In the genomic region with DNA sequence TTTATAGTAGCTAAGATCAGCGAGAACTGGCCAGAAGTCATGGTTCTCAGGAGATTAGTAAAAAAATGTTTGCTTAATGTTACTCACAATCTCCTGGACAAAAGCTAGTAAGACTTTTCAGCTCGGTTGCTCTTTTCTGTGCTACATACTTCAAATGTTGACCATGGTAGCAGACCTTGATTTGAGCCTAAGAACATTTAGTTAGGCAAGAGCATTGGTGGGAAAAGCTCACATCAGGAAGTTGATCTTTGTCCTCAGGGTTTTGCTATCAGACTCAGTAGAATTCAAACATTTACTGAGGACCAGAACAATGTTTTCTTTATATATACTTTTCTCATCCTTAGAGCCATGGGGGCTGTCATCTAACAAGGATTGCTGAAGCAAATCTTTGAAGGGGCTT, we compare ENCODE assay signal across 18 mouse cellular contexts.
"Had no signal": no experiment of that assay in that cellular context is flagged by ENCODE, and none has a peak within 500 bp of the region (broad histone marks: within the 10 kb centered on the region; RNA-seq: fewer than 3 reads in every experiment).

No protein-coding gene starts in this region.

- H3K27ac ChIP-seq: liver, embryonic 13.5 days; liver, embryonic 15.5 days; lung, embryonic 15.5 days; macrophage; midbrain, embryonic 13.5 days; midbrain, embryonic 15.5 days; neural tube, embryonic 12.5 days had no signal

- ATAC-seq: liver, postnatal 0 days; midbrain, embryonic 13.5 days; midbrain, embryonic 15.5 days had no signal

- H3K4me2 ChIP-seq: liver, embryonic 13.5 days; liver, embryonic 15.5 days; lung, embryonic 15.5 days; midbrain, embryonic 11.5 days; midbrain, embryonic 13.5 days; midbrain, embryonic 15.5 days; neural tube, embryonic 12.5 days had no signal

- H3K36me3 ChIP-seq: liver, embryonic 13.5 days; liver, embryonic 15.5 days; lung, embryonic 15.5 days; midbrain, embryonic 13.5 days; midbrain, embryonic 15.5 days; neural tube, embryonic 12.5 days had no signal

- H3K27me3 ChIP-seq: liver, embryonic 13.5 days; liver, embryonic 15.5 days; lung, embryonic 15.5 days; megakaryocyte, embryonic 14.5 days; midbrain, embryonic 13.5 days; midbrain, embryonic 15.5 days; neural tube, embryonic 12.5 days had no signal

- H3K4me3 ChIP-seq: liver, embryonic 13.5 days; liver, embryonic 15.5 days; lung, embryonic 15.5 days; megakaryocyte, embryonic 14.5 days; midbrain, embryonic 13.5 days; midbrain, embryonic 15.5 days; neural tube, embryonic 12.5 days had no signal

- H3K4me1 ChIP-seq: liver, embryonic 13.5 days; liver, embryonic 15.5 days; lung, embryonic 15.5 days; megakaryocyte, embryonic 14.5 days; midbrain, embryonic 13.5 days; midbrain, embryonic 15.5 days; neural tube, embryonic 12.5 days had no signal

- H3K9me3 ChIP-seq: liver, embryonic 13.5 days; liver, embryonic 15.5 days; lung, embryonic 15.5 days; megakaryocyte, embryonic 14.5 days; midbrain, embryonic 13.5 days; midbrain, embryonic 15.5 days; neural tube, embryonic 12.5 days had no signal

- DNase-seq: liver; liver, embryonic 13.5 days; liver, postnatal 0 days; lung, adult 2 months; lung, postnatal 14 days; lung, postnatal 36 days; right cerebral cortex, postnatal 14 days; thymus, adult 2 months; thymus, postnatal 25 days; thymus, postnatal 4 days had no signal

- H3K9ac ChIP-seq: liver, embryonic 13.5 days; liver, embryonic 15.5 days; liver, postnatal 0 days; lung, embryonic 15.5 days; midbrain, embryonic 13.5 days; midbrain, embryonic 15.5 days; neural tube, embryonic 12.5 days had no signal
